Mouse (Mus musculus): Measurements from ENCODE around the gene Abhd14a. TPM values are rescaled to one million over a fixed set of nuclear protein-coding genes. Genes with fewer than 3 reads are reported as not detected.

Abhd14a gene
- polyA plus RNA-seq, 1 experiment from 2014 or later, result 40.4 TPM

DNA sequence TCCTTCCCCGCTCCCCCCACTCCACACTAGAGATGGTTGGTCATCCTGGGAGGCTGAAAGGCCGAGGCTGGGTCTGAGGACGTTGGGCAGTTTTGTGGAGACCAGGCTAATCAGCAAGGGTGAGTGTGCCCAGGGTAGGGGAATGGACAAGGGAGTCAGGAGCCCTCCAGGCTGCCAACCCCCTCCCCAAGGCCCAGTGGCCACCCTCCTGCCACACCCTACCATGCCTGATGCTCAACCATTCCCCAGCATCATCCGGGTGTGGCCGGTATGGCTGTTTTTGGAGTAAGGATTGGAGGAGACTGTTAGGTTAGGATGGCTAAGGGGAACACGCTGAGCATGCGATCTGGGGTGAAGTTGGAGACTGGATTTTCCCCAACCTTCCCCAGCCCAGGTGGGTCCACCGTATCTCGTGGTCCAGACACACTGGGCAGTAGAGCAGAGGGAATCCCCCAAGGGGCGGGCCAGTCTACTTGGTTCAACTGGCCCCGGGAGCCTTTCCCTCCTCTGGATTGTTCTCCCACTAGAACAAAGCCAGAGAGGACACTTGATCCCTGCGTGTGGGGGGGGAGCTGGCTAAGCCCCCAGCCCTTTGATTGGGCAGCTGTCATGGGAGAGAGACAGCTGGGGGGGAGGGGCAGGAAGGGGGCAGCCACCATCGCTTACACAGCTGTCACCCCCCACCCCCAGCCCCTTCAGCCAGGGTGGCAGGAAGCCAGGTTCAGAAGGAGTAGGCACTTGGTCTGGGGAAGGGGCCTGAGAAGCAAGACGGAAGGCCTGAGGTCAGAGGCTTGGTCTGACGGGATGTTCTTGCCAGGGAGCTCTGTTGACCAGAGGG is 9.1 kb upstream of the Abhd14a start:
- peak overlapping the region; percentile 86 for H3K4me3 ChIP-seq
- H3K9me3 ChIP-seq, result no peaks in the 10 kb centered on the region
- 34% methylated on average over 15 of the region's 15 CpGs for WGBS
- peak; percentile 86 for DNase-seq (ENCODE audit: low spot score)
- H3K36me3 ChIP-seq (replicated peaks), result peaks cover 58% of the 10 kb centered on the region
- H3K27ac ChIP-seq (replicated peaks), result peak overlapping the region; percentile 99
- H3K4me1 ChIP-seq, result peaks cover 90% of the 10 kb centered on the region
- no peaks in the 10 kb centered on the region for H3K27me3 ChIP-seq (replicated peaks; ENCODE audit: low read depth, poor library complexity, severe bottlenecking)

GRCm38 (mm10) chr9:106454888-106455681 is 7.6 kb upstream of the Abhd14a start:
- peak; percentile 79 for DNase-seq (ENCODE audit: low spot score)
- H3K4me3 ChIP-seq, result peak overlapping the region; percentile 86
- H3K4me1 ChIP-seq, result peaks cover 92% of the 10 kb centered on the region
- under 1% methylated on average over 17 of the region's 17 CpGs for WGBS
- H3K27ac ChIP-seq (replicated peaks), result peak overlapping the region; percentile 99
- H3K36me3 ChIP-seq (replicated peaks), result peaks cover 44% of the 10 kb centered on the region
- no peaks in the 10 kb centered on the region for H3K9me3 ChIP-seq
- H3K27me3 ChIP-seq (replicated peaks; ENCODE audit: low read depth, poor library complexity, severe bottlenecking), result no peaks in the 10 kb centered on the region

GRCm38 (mm10) chr9:106454071-106454761 is 6.7 kb upstream of the Abhd14a start:
- Histone ChIP-seq H3K9me3 (no peaks in the 10 kb centered on the region), H3K36me3 (replicated peaks) (peaks cover 35% of the 10 kb centered on the region), H3K27ac (replicated peaks) (peak overlapping the region; percentile 99), H3K27me3 (replicated peaks; ENCODE audit: low read depth, poor library complexity, severe bottlenecking) (no peaks in the 10 kb centered on the region), H3K4me1 (peaks cover 91% of the 10 kb centered on the region), H3K4me3 (peak overlapping the region; percentile 86)
- DNase-seq (ENCODE audit: low spot score), result peak; percentile 72
- 1% methylated on average over 20 of the region's 20 CpGs for WGBS

DNA sequence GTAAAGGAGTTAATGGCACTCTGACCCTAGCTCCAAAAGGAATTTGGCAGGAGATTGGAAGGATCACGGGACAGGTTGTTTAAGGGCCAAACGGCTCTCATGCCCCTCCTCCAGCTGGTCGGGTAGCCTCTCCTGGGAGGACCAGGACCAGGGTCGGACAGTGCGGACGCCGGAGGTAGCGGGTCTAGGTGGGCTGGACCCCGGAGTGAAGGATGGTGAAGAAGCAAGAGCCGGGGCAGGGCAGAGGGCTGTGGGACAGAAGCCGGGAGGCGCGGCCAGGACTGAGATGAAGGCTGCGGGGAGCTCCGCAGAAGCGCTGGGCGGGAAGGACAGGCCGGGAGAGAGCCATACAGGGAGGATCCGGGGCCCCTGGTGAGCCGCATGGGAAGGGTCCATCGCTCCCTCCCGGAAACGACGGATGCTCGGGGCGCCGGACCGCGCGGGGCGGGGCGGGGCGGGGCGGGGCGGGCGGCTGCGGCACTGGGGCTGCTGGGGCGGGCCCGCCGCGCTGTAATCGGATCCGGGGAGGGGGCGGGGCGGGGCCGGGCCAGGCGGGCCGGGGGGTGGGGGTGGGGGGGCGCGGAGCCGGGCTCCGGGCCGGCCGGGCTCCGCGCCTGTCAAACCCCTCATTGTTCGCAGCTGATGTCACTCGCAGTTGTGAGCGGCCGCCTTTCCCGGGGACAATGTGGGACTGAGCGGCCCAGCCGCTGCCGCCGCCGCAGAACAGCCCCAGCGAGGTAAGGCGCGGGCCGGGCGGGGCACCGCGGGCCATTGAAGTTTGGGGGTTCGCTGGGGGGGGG is 6.0 kb upstream of the Abhd14a start, which contains the start of gene Pcbp4:
Pcbp4 (plus strand) TSS at position 21 of the 800 bp plus-strand sequence.
- peaks cover 28% of the 10 kb centered on the region for H3K36me3 ChIP-seq (replicated peaks)
- H3K9me3 ChIP-seq, result no peaks in the 10 kb centered on the region
- peak within 1 kb of the TSS; percentile 99 for H3K27ac ChIP-seq (replicated peaks)
- peaks cover 91% of the 10 kb centered on the region for H3K4me1 ChIP-seq
- DNase-seq (ENCODE audit: low spot score), result peak; percentile 93
- WGBS, result under 1% methylated on average over 59 of the region's 74 CpGs
- H3K4me3 ChIP-seq, result peak within 1 kb of the TSS; percentile 86
- H3K27me3 ChIP-seq (replicated peaks; ENCODE audit: low read depth, poor library complexity, severe bottlenecking), result no peaks in the 10 kb centered on the region

DNA sequence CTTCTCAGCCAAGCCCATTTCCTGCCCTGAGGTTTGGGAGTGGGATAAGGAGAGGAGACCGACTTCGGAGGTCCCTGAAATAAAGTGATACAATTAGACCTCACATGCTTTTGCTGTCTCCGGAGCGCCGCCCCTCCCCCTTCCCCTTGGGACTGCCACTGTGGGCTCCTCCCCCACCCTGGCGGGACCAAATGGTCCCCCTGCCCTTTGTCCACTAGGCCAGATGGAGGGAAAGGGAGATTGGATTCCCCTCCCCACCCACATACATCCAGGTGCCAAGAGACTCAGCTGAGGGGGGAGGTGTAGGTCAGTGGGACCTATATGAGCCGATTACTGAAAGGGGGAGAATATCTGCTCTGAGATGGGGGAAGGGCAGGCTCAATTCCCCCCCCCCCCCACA is 5.3 kb upstream of the Abhd14a start:
- H3K27ac ChIP-seq (replicated peaks), result peak overlapping the region; percentile 99
- no peaks in the 10 kb centered on the region for H3K27me3 ChIP-seq (replicated peaks; ENCODE audit: low read depth, poor library complexity, severe bottlenecking)
- under 1% methylated on average over 7 of the region's 7 CpGs for WGBS
- no peaks in the 10 kb centered on the region for H3K9me3 ChIP-seq
- peak; percentile 85 for DNase-seq (ENCODE audit: low spot score)
- peak overlapping the region; percentile 86 for H3K4me3 ChIP-seq
- H3K4me1 ChIP-seq, result peaks cover 91% of the 10 kb centered on the region
- peaks cover 21% of the 10 kb centered on the region for H3K36me3 ChIP-seq (replicated peaks)

DNA sequence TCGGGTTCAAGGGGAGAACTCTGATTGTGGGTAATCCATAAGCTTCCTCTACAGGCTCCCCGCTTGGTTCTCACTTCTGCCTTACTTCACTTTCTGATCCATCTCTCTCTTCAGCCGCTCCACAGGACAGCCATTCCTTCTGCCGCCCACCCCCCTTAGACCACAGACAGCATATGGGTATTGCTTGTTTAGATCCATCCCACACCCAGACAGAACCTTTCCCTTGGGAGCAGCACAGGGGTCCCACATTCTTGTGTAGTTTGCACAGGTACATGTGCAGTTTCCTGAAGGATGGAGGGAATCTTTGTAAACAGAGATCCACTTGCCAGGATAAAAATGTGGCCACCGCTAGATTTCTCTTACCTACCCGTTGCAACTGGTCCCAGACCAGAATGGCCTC is 4.9 kb upstream of the Abhd14a start:
- H3K9me3 ChIP-seq, result no peaks in the 10 kb centered on the region

DNA sequence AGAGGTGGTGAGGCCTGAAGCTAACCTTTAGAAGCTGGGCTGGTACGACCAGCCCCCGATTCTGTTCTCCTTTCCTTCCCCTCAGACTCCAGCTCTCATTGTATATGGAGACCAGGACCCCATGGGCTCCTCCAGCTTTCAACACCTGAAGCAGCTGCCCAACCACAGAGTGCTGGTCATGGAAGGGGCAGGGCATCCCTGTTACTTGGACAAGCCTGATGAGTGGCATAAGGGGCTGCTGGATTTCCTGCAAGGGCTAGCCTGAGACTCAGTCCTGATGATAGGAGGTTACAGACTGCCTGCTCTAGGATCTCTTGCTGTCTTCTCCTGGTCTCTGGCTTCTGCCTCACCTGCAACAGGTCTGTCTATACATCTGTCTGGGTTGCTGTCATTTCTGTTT is 4.4 kb upstream of the Abhd14a start:
- peaks cover 12% of the 10 kb centered on the region for H3K36me3 ChIP-seq (replicated peaks)
- H3K27ac ChIP-seq (replicated peaks), result peak overlapping the region; percentile 99
- no peaks in the 10 kb centered on the region for H3K9me3 ChIP-seq
- WGBS, result 59% methylated on average over 2 of the region's 2 CpGs
- H3K27me3 ChIP-seq (replicated peaks; ENCODE audit: low read depth, poor library complexity, severe bottlenecking), result no peaks in the 10 kb centered on the region
- H3K4me3 ChIP-seq, result peak overlapping the region; percentile 86
- no peak for DNase-seq (ENCODE audit: low spot score)
- peaks cover 91% of the 10 kb centered on the region for H3K4me1 ChIP-seq

More for the DNA sequence above, 4.9 kb upstream of the Abhd14a start:
- Histone ChIP-seq H3K27me3 (replicated peaks; ENCODE audit: low read depth, poor library complexity, severe bottlenecking) (no peaks in the 10 kb centered on the region), H3K27ac (replicated peaks) (peak overlapping the region; percentile 99), H3K4me1 (peaks cover 91% of the 10 kb centered on the region), H3K4me3 (peak overlapping the region; percentile 86), H3K36me3 (replicated peaks) (peaks cover 17% of the 10 kb centered on the region)
- DNase-seq (ENCODE audit: low spot score), result no peak
- 24% methylated on average over 6 of the region's 6 CpGs for WGBS

GRCm38 (mm10) chr9:106451298-106451697 is 3.8 kb upstream of the Abhd14a start:
- Histone ChIP-seq H3K4me3 (peak overlapping the region; percentile 86), H3K4me1 (peaks cover 91% of the 10 kb centered on the region), H3K27ac (replicated peaks) (peak overlapping the region; percentile 99), H3K27me3 (replicated peaks; ENCODE audit: low read depth, poor library complexity, severe bottlenecking) (no peaks in the 10 kb centered on the region), H3K9me3 (no peaks in the 10 kb centered on the region), H3K36me3 (replicated peaks) (peaks cover 6% of the 10 kb centered on the region)
- DNase-seq (ENCODE audit: low spot score), result no peak
- WGBS, result 80% methylated on average over 11 of the region's 11 CpGs

GRCm38 (mm10) chr9:106450661-106451060 is 3.2 kb upstream of the Abhd14a start:
- peak overlapping the region; percentile 86 for H3K4me3 ChIP-seq
- peak; percentile 76 for DNase-seq (ENCODE audit: low spot score)
- H3K4me1 ChIP-seq, result peaks cover 91% of the 10 kb centered on the region
- H3K9me3 ChIP-seq, result no peaks in the 10 kb centered on the region
- H3K36me3 ChIP-seq (replicated peaks), result no peaks in the 10 kb centered on the region
- no peaks in the 10 kb centered on the region for H3K27me3 ChIP-seq (replicated peaks; ENCODE audit: low read depth, poor library complexity, severe bottlenecking)
- H3K27ac ChIP-seq (replicated peaks), result peak overlapping the region; percentile 99
- 18% methylated on average over 9 of the region's 9 CpGs for WGBS

DNA sequence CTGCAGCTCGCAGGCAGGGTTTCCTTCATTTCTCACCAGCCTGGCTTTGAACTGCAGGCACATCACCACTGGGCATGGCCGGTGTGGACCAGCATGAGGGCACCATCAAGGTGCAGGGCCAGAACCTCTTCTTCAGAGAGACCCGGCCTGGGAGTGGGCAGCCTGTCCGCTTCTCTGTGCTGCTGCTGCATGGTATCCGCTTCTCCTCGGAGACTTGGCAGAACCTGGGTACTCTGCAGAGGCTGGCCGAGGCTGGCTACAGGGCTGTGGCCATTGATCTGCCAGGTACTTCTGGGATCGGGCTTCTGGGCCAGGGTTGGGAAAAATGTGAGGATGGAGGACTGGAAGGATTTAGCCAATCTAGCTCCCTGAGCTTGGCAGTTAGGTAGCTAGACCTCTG is 2.5 kb upstream of the Abhd14a start:
- no peak for DNase-seq (ENCODE audit: low spot score)
- peak overlapping the region; percentile 72 for H3K27ac ChIP-seq (replicated peaks)
- WGBS, result 92% methylated on average over 8 of the region's 8 CpGs
- H3K4me3 ChIP-seq, result peak overlapping the region; percentile 86
- H3K9me3 ChIP-seq, result no peaks in the 10 kb centered on the region
- no peaks in the 10 kb centered on the region for H3K36me3 ChIP-seq (replicated peaks)
- no peaks in the 10 kb centered on the region for H3K27me3 ChIP-seq (replicated peaks; ENCODE audit: low read depth, poor library complexity, severe bottlenecking)
- H3K4me1 ChIP-seq, result peaks cover 91% of the 10 kb centered on the region

- no peaks in the 10 kb centered on the region for H3K36me3 ChIP-seq (replicated peaks)
- peaks cover 86% of the 10 kb centered on the region for H3K4me1 ChIP-seq
- peak overlapping the region; percentile 84 for H3K27ac ChIP-seq (replicated peaks)
- DNase-seq (ENCODE audit: low spot score), result peak; percentile 76
- peak overlapping the region; percentile 63 for H3K4me3 ChIP-seq
- whole genome bisulfite sequencing, result 1% methylated on average over 23 of the region's 23 CpGs
- no peaks in the 10 kb centered on the region for H3K9me3 ChIP-seq
- H3K27me3 ChIP-seq (replicated peaks; ENCODE audit: low read depth, poor library complexity, severe bottlenecking), result no peaks in the 10 kb centered on the region
Observed at GRCm38 (mm10) chr9:106448498-106449031, 1.1 kb upstream of the Abhd14a start.
